Mouse (Mus musculus) megakaryocyte, embryonic 14.5 days (primary cell): ENCODE results near the gene Mesd. TPM values are rescaled to one million over a fixed set of nuclear protein-coding genes. Genes with fewer than 3 reads are reported as not detected.

Experiments
- H3K27me3 ChIP-seq: replicated peaks from 2 replicates; pipeline ENCODE3; 2012; ENCODE audit warnings: inconsistent platforms
- H3K36me3 ChIP-seq: replicated peaks from 2 replicates; pipeline ENCODE3; 2012; ENCODE audit warnings: low read length, inconsistent platforms, mixed read lengths
- H3K4me1 ChIP-seq: 2 replicates; pipeline ENCODE4 v1.6.1; 2012; ENCODE audit warnings: inconsistent platforms
- H3K4me3 ChIP-seq: replicated peaks from 2 replicates; pipeline ENCODE3; 2012; ENCODE audit warnings: moderate library complexity, mild to moderate bottlenecking, inconsistent platforms
- H3K9me3 ChIP-seq: 2 replicates; pipeline ENCODE4 v1.6.1; 2012; ENCODE audit warnings: inconsistent platforms
- FLI1 ChIP-seq: IDR thresholded peaks from 2 replicates; pipeline ENCODE4 v1.6.1; 2012; ENCODE audit warnings: low read length, inconsistent platforms, mixed read lengths
- GATA1 ChIP-seq: IDR thresholded peaks from 3 replicates; pipeline ENCODE4 v1.6.1; 2012; ENCODE audit warnings: mixed read lengths, low read length, inconsistent platforms, borderline replicate concordance
- polyA plus RNA-seq: library from polyadenylated mRNA; stranded (reverse); fragments of >175 nt; gene quantifications from 2 replicates; pipeline ENCODE4 v1.2.3, GENCODE M21; 2012; ENCODE audit warnings: low replicate concordance; ENCODE audit not compliant: insufficient read depth

Mesd gene
- polyA plus RNA-seq, 1 experiment, result 34.7 TPM

DNA sequence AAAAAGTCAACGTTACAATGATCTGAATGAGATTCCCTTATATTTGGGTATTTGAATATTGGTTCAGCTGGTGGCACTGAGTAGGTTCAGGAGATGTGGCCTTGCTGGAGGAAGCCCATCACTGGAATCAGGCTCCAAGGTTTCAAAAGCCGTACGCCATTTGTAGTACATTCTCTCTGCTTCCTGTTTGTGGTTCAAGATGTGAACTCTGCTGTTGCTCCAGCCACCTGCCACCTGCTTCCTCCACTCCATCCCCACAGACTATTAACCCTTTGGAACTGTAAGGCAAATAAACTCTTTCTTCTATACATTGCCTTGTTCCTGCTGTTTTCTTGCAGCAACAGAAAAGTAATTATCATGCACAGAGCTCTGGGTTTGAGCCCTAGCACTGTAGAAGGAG lies 27.6 kb downstream of the Mesd start:
- H3K4me3 ChIP-seq, result no peak overlapping the region
- TF ChIP-seq FLI1 (no peak), GATA1 (no peak)
- H3K9me3 ChIP-seq, result no peaks in the 10 kb centered on the region
- H3K27me3 ChIP-seq, result no peaks in the 10 kb centered on the region
- H3K4me1 ChIP-seq, result peaks cover 13% of the 10 kb centered on the region; the same call in 1 of the 2 replicates
- H3K36me3 ChIP-seq, result no peaks in the 10 kb centered on the region

DNA sequence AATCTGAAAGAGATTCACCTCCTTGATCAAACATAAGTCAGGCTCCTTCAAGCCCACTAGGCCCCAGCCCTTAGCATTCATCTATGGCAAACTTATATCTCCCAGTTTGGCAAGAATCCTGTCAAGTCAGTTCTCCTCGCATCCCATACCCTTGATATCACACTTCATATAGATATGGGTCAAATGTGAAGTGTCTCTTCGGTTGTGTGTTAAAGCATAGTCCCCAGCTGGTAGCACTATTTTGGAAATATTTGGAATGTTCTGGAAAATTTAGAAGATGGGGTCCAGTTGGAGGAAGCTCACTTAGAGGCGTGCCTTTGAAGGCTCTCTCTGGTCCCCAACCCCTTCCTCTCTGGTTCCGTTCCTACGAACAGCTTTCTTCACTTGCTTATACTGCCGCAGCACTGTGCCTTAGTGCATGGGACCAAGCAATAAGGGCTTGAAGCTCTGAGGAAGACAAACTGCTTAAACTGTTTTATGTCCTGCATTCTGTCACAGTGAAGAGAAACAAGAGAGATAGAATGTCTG lies 29.2 kb downstream of the Mesd start:
- H3K9me3 ChIP-seq, result no peaks in the 10 kb centered on the region
- no peak for TF ChIP-seq GATA1
- TF ChIP-seq FLI1, result no peak
- H3K4me1 ChIP-seq, result peaks cover 22% of the 10 kb centered on the region; the same call in 1 of the 2 replicates
- H3K27me3 ChIP-seq, result no peaks in the 10 kb centered on the region
- no peaks in the 10 kb centered on the region for H3K36me3 ChIP-seq
- no peak overlapping the region for H3K4me3 ChIP-seq

DNA sequence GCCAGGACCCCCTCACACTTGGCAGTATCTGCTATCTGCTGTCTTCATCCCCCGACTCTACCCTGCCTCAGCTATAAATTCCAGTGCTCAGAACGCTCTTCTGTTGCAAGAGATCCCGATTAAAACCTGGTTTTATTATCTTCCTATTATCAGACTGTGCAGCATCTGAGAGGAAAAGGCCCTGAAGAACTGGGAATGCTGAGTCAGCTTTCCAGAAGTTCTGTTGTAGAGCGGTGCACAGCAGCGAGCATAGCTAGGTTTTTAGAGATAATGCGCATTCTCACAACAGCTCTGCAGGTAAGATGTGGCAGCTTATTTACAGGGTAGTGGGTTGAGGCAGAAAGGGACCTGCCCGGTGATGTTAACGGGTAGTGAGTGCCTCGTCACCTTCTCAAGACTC lies 29.7 kb downstream of the Mesd start:
- no peaks in the 10 kb centered on the region for H3K36me3 ChIP-seq
- no peaks in the 10 kb centered on the region for H3K9me3 ChIP-seq
- H3K27me3 ChIP-seq, result no peaks in the 10 kb centered on the region
- H3K4me1 ChIP-seq, result peaks cover 25% of the 10 kb centered on the region; the same call in 1 of the 2 replicates
- H3K4me3 ChIP-seq, result no peak overlapping the region
- TF ChIP-seq FLI1 (no peak), GATA1 (no peak)

DNA sequence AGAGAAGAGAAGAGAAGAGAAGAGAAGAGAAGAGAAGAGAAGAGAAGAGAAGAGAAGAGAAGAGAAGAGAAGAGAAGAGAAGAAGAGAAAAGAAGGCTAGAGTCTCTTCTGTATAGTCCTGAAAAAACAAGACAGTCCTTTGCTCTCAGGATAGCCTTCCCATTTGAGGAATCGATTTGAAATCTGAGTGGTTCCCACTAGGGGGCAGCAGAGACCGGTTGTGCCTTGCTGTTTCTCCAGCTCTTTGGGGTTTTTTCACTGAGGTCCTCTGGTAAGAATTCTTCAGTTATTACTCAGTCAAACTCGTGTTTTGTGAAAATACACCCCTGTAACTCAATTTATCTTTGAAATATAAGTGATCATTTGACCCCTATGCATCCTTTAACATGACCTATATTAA lies 30.3 kb downstream of the Mesd start:
- no peaks in the 10 kb centered on the region for H3K36me3 ChIP-seq

DNA sequence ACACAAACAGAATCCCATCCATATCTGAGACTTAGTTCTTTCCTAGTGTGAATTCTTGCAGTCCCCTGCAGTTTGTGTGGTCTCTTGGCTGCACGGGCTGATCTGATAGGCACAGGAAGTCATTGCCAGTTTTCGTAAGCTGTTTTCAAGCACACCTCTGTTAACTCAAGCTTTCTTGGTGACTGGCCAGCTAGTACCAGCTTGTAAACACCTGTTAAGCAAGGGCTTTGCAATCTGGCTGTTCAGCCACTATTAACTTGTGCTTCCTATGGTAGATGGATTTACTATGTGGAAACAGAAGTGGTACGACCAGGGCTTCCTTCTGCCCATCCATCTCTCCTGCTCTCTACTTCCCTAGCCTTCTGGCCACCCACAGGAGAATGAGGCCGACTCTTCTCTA lies 36.0 kb downstream of the Mesd start:
- Histone ChIP-seq H3K36me3 (no peaks in the 10 kb centered on the region), H3K9me3 (no peaks in the 10 kb centered on the region), H3K27me3 (peaks cover 17% of the 10 kb centered on the region), H3K4me1 (peaks cover 53% of the 10 kb centered on the region), H3K4me3 (no peak overlapping the region)
- no peak for TF ChIP-seq FLI1
- no peak for TF ChIP-seq GATA1

More for the DNA sequence above, 30.3 kb downstream of the Mesd start:
- H3K4me1 ChIP-seq, result peaks cover 30% of the 10 kb centered on the region; the same call in 1 of the 2 replicates
- TF ChIP-seq GATA1, result no peak
- no peak for TF ChIP-seq FLI1
- H3K4me3 ChIP-seq, result no peak overlapping the region
- no peaks in the 10 kb centered on the region for H3K27me3 ChIP-seq
- no peaks in the 10 kb centered on the region for H3K9me3 ChIP-seq

DNA sequence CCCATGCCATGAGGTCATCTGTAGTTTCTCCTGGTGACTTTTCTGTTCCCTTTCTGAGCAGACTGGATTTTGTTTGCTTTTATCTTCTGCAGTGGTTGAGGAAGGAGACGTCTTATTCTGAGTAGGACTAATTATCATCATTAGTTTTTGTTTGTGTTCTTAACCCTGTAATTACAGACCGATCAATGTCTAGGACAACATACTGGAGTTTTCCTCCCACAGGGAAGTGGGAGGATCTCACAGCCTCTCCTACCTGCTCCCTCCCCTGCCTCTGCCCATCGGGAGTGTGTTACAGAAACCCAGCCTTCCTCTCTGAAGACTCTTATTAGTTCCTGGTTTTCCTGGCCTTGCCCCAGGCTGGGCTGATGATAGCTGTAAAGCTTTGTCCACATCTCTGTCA lies 37.4 kb downstream of the Mesd start:
- Histone ChIP-seq H3K27me3 (peaks cover 17% of the 10 kb centered on the region), H3K9me3 (no peaks in the 10 kb centered on the region), H3K36me3 (no peaks in the 10 kb centered on the region), H3K4me3 (no peak overlapping the region), H3K4me1 (peaks cover 53% of the 10 kb centered on the region)
- TF ChIP-seq GATA1 (no peak), FLI1 (no peak)

DNA sequence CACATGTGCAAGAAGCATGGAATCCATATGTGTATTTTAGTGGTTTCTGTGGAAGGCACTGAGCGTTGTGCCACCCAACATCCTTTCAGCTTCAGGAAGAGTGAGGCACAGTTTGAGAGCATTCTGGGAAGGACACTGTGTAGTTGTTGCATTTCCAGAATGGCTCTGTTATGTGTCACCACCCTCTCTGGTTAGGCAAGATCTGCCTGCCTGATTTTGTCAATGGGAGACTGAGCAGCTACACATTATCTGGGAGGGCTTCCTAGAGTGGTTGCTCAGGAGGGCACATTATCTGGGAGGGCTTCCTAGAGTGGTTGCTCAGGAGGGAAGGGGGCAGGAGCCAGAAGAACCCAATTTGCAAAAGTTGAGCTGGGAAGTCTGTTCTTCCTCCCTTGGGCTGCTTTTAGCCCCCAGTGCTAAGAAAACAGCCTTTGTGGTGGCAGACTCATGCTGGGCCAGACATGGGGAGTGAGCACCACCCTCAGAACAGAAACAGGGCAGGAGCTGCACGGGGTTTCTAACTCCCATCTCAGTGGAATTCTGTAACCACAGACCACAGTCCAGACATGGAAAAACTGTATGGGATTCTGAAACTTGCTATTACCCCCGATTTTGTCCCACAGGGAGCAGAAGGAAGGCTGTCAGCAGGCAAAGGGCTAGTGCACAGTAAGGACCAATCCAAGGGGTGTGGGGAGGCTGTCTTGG lies 54.9 kb downstream of the Mesd start:
- H3K36me3 ChIP-seq, result peaks cover 64% of the 10 kb centered on the region
- H3K4me3 ChIP-seq, result no peak overlapping the region
- TF ChIP-seq GATA1, result no peak
- peaks cover 16% of the 10 kb centered on the region for H3K9me3 ChIP-seq
- H3K4me1 ChIP-seq, result peaks cover 43% of the 10 kb centered on the region
- peaks cover 12% of the 10 kb centered on the region for H3K27me3 ChIP-seq

DNA sequence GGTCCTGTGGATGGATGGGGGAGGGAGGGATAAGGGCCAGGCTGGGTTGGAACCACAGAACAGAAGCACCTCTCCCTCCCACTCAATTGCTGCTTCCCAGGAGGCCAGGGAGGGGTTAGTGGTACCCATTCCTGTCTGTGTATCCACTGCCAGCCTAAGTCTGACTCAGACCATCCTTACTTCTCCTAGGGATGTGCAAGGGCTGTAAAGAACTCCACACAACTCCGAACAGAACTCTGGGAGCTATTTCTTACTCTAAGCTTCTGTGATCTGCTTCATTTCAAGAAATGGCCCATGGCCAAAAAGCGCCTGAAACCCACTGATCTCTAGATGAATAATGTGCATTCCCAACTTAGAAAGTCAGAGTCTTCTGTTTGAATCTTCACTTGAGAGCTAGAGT lies 55.9 kb downstream of the Mesd start:
- Histone ChIP-seq H3K4me3 (no peak overlapping the region), H3K27me3 (peaks cover 6% of the 10 kb centered on the region), H3K36me3 (peaks cover 61% of the 10 kb centered on the region), H3K4me1 (peaks cover 40% of the 10 kb centered on the region), H3K9me3 (peaks cover 16% of the 10 kb centered on the region)
- TF ChIP-seq FLI1, result no peak
- TF ChIP-seq GATA1, result no peak

DNA sequence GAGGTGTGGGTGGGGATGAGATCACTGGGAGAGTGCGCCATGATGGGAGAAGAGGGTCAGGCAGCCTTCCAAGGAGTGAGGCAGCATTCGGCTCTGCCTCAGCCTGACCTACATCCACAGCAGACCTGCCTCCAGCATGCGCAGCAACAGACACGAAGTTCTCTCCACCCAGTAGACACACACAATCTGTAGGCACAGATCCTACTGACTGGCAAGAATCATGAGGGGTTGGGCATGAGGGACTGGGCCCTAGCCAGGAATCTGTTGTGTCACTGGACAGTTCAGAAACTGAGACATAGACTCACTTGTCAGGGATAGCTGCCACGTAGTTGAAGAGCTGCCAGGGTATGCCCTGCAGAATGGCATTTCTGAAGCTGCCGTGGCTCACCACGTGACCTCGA lies 57.4 kb downstream of the Mesd start:
- peaks cover 2% of the 10 kb centered on the region for H3K27me3 ChIP-seq
- peaks cover 40% of the 10 kb centered on the region for H3K4me1 ChIP-seq
- H3K36me3 ChIP-seq, result peaks cover 55% of the 10 kb centered on the region
- peak overlapping the region; percentile 51 for H3K4me3 ChIP-seq
- H3K9me3 ChIP-seq, result peaks cover 16% of the 10 kb centered on the region
- TF ChIP-seq GATA1 (no peak), FLI1 (no peak)

DNA sequence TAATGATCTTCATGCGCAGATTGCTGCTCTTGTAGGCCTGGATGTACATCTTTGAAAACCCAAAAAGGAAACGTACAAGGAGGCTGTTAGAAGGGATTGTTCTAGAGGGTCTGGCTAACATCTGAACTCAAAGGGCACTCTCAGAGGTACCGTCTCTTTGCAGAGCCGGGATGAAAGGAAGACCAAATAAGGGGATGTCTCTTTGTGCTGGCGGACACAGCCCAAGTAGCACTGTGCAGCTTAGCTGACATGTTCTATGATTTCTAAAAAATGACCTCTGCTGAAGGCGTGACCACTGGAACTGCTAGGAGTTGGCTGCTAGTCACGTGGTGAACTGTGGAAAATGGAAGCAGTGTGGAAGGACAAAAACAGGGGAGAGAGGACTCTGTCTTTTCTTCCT lies 64.5 kb downstream of the Mesd start:
- Histone ChIP-seq H3K9me3 (peaks cover 1% of the 10 kb centered on the region; the same call in 1 of the 2 replicates), H3K4me3 (no peak overlapping the region), H3K36me3 (peaks cover 54% of the 10 kb centered on the region), H3K4me1 (peaks cover 61% of the 10 kb centered on the region), H3K27me3 (no peaks in the 10 kb centered on the region)
- no peak for TF ChIP-seq GATA1
- TF ChIP-seq FLI1, result no peak
